Mouse (Mus musculus) bone marrow macrophage, adult 2 months (primary cell): ENCODE data around the gene Chmp5. TPM values are rescaled to one million over a fixed set of nuclear protein-coding genes. Genes with fewer than 3 reads are reported as not detected.

Experiments used
- H3K27ac ChIP-seq: 2 replicates; pipeline ENCODE4 v1.5.1; 2012; ENCODE audit warnings: low read depth, low read length; ENCODE audit not compliant: insufficient read depth
- H3K4me1 ChIP-seq: 2 replicates; pipeline ENCODE4 v1.6.1; 2012; ENCODE audit warnings: low read length; ENCODE audit not compliant: control insufficient read depth, insufficient read depth
- H3K4me3 ChIP-seq: 2 replicates; pipeline ENCODE4 v1.5.1; 2012; ENCODE audit warnings: mild to moderate bottlenecking, low read length, moderate library complexity; ENCODE audit not compliant: insufficient read depth
- CTCF ChIP-seq: IDR thresholded peaks from 2 replicates; pipeline ENCODE4 v1.5.1; 2012; ENCODE audit warnings: low read depth, mild to moderate bottlenecking, low read length, moderate library complexity
- POLR2A ChIP-seq: IDR thresholded peaks from 2 replicates; pipeline ENCODE4 v1.6.1; 2012; ENCODE audit warnings: mild to moderate bottlenecking, low read depth, low read length, borderline replicate concordance
- polyA plus RNA-seq: library from polyadenylated mRNA; stranded (reverse); fragments of >200 nt; gene quantifications from 2 replicates; pipeline ENCODE4 v1.2.4, GENCODE M21; 2012; ENCODE audit not compliant: missing spikeins, insufficient read depth, insufficient read length

Chmp5 gene
- polyA plus RNA-seq, 1 experiment, result 128 TPM

DNA sequence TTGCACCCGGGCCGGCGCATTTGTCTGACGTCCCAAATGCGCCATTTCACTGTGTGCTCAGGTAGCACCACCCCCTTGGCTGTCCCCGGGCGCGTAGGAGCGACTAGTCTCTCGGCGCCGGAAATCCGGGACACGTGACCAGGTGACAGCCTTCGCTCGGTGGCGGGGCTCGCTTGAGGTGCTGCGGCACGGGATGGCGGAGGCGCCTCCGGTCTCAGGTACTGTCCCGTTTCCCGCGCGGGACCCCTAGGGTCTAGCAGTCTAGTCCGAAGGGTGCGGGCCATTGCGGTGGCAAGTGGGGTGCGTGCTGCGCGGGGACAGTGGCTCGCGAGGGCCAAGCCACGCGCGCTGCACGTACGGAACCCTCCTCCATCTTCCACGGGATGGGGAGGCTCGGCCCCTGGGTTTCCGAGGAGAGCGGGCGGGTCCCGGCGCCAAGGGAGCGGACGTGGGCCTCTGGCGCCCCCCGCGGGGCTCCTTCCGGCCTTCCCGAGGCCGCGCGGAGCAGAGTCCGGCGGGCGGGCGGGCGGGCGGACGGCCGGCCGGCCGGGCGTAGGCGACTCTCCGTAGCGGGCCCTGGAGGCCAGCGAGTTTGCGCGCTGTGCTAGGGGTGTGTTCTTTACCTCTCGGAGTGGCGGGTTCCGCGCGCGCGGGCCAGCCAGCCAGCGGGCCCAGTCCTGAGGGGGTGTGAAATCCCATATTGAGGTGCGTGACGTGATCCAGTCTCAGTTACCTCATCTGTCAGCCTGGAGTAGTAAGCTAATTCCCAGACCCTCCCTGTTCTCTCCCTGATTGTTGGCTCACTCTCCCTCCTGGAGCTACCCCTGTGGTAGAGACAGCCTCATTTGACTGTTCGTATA is 22.9 kb downstream of the Chmp5 start, which contains the start of gene Nfx1:
Gene Nfx1, plus strand, starts transcription at position 65 of the 860 bp plus-strand sequence.
- Histone ChIP-seq H3K27ac (peak within 1 kb of the TSS; percentile 73), H3K4me3 (peak within 1 kb of the TSS; percentile 92), H3K4me1 (peaks cover 28% of the 10 kb centered on the region)
- TF ChIP-seq POLR2A (no peak), CTCF (no peak)

DNA sequence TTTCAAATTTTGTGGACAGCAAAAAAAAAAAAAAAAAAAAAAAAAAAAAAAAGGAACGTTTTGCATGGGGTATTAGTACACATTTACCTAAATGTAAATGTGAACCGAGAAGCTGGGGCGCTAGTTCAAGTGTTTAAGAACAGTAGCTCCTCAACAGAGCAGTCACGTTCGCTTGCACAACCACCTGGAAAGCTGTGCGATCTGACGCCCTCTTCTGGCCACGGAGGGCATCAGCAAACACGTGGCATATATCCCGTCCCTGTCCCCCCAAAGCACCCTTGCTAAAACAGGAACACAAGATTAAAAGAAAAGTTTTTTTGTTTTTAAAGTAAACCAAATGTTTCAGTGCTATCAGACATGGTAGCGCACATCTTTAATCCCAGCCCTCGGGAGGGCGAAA is 23.5 kb downstream of the Chmp5 start:
- TF ChIP-seq POLR2A (no peak), CTCF (peak; percentile 97)
- Histone ChIP-seq H3K27ac (peak overlapping the region; percentile 73), H3K4me3 (peak overlapping the region; percentile 92), H3K4me1 (peaks cover 28% of the 10 kb centered on the region)

DNA sequence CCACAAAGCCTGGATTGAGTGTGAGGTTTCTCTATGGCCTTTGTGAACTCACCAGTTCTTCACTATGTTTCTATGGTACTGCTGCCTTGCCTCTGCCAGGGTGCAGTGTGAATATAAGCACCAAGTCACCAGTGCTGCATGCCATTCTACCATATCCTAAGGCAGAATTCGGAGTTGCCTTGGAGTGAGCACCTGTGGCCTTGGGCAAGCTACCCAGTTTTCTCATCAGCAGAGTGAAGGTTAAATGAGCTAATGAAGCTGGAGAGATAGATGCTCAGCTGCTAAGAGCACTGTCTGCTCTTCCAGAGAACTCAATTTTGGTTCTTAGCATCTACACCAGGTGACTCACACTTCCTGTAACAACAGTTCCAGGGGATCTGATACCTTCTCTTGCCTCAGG is 25.8 kb downstream of the Chmp5 start:
- peaks cover 39% of the 10 kb centered on the region for H3K4me1 ChIP-seq
- TF ChIP-seq POLR2A, result no peak
- TF ChIP-seq CTCF, result no peak
- no peak overlapping the region for H3K4me3 ChIP-seq
- no peak overlapping the region for H3K27ac ChIP-seq

DNA sequence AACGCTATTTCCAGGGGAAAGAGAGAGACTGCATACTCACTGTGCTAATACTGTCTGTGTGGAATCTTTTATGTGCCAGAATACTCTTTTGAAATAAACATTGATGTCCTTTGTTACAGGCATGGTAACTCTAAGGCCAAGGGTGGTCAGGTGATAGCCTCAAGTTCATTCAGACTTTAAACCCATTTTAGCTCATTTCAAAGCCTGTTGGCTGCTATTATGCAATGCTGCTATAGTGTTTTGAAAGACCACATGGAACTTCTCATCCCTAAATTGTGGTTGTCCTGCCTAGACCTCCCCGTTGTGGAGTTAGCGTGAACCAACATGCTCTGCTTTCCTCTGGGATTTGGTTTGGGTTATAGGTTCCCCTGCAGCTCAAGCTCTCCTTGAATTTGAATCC is 27.5 kb downstream of the Chmp5 start:
- 0 out of 2 replicates have a peak overlapping the region, but pooled peaks have one; percentile 15 for H3K27ac ChIP-seq
- no peak overlapping the region for H3K4me3 ChIP-seq
- TF ChIP-seq CTCF (no peak), POLR2A (no peak)
- peaks cover 39% of the 10 kb centered on the region for H3K4me1 ChIP-seq

DNA sequence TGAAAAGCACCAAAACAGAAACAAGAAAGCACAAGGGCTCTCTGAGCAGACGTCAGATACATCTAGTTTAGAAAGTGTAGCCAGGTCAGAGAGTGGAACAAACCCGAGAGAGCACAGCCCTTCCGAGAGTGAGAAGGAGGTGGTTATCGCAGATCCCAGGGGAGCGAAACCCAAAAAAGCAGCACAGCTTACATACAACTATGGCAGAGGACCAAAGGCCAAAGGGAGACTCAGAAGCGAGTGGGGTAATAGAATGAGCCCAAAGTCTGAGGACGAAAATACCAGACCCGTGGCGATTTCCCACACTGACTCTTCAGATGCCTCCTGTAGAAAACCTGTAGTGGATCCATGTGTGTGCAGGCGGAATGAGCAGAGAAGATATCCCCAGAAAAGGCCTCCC is 28.4 kb downstream of the Chmp5 start:
- peaks cover 39% of the 10 kb centered on the region for H3K4me1 ChIP-seq
- no peak for TF ChIP-seq POLR2A
- no peak for TF ChIP-seq CTCF
- H3K27ac ChIP-seq, result no peak overlapping the region
- no peak overlapping the region for H3K4me3 ChIP-seq

DNA sequence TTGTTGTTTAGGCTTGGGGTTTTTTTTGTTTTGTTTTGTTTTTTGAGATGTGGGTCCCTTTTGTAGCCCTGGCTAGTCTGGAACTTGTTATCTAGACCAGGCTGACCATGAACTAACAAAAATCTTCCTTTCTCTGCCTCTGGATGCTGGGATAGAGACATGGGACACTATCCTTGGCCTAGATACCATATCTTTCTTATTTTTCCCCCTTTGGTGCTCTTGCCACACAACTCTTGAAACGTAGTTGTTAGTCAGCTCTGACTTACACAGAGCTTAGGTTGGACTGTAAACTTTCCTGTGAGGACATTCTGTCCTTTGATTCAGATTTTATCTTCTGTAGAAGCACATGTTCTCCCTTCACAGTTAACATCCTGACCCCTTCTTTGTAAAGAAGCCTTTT is 31.2 kb downstream of the Chmp5 start:
- Histone ChIP-seq H3K4me3 (no peak overlapping the region), H3K27ac (no peak overlapping the region), H3K4me1 (peaks cover 29% of the 10 kb centered on the region)
- no peak for TF ChIP-seq POLR2A
- TF ChIP-seq CTCF, result no peak

DNA sequence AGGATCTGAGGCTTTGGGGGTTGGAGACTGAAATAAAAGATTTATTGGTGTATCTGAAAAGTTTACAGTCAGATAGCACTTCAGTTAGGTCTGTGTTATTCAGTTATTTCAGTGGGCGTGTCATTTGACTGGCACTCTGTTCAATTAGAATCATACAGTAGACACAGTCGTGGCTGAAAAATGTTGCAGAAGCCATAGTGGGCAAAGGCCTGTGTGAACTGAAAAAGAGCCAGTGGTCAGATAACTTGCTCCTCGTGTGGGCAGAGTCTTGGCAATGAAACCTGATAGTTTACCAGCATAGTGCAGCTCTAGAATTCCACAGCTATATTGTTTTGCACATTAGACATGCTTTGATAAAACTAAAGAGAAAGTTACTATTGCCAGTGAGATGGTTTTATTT is 34.3 kb downstream of the Chmp5 start:
- no peak for TF ChIP-seq CTCF
- no peak for TF ChIP-seq POLR2A
- H3K4me1 ChIP-seq, result peaks cover 17% of the 10 kb centered on the region
- H3K27ac ChIP-seq, result no peak overlapping the region
- no peak overlapping the region for H3K4me3 ChIP-seq

DNA sequence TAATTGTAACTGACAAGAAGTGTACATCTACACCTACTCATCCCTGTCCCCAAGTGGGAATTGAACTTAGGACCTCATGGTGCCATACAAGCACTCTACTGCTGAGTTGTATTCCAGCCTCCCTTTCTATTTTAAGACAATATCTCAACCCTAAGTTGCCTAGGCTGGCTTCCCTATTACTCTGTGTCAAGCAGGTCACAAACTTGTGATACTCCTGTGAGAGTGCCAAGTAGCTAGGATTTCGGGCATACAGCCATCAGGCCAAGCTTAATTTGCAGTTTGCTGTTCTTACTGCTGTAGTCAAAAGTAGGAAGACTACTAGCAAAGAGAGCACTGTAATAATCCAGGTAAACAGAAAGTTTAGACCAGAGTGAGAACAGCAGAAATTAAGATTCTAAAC is 35.5 kb downstream of the Chmp5 start:
- Histone ChIP-seq H3K4me3 (no peak overlapping the region), H3K4me1 (peaks cover 9% of the 10 kb centered on the region), H3K27ac (no peak overlapping the region)
- TF ChIP-seq POLR2A (no peak), CTCF (no peak)

DNA sequence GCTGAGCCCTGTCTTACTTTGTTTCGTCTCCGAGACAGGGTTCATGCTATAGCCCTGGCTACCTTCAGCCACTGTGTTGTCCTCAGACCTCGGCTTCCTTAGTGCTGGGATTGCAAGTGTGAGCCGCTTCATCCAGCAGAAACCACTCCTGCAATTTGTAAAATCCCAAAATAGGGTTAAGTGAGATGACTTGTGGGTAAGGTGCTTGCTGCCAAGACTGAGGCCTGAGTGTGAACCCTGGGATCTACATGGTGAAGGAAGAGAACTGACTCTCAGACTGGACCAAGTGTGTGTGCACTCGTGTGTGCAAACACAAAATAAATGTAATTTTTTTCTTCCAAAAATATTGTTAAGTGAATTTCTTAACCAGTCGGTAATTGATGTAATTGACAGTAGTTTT is 41.4 kb downstream of the Chmp5 start:
- H3K4me1 ChIP-seq, result no peaks in the 10 kb centered on the region
- TF ChIP-seq POLR2A (no peak), CTCF (no peak)

DNA sequence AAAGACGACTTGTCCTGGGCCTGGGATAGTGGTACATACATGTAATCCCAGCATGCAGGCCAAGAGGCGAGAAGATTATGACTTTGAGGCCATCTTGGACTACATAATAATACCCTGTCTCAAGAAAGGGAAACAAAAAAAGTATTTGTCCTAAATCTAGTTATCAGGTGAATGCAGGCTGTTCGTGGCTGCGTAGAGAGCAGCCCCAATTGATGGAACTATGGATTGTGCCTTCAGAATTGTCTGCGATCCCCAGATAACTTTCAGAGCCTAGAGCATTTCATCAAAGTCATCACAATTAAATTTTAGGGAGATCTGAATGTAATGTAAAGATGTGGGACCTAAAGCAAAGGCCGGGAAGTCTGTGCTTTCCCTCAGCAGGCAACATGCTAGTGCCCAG is 48.1 kb downstream of the Chmp5 start:
- TF ChIP-seq POLR2A (no peak), CTCF (no peak)
- Histone ChIP-seq H3K4me3 (no peak overlapping the region), H3K27ac (no peak overlapping the region), H3K4me1 (peaks cover 11% of the 10 kb centered on the region)

More for the DNA sequence above, 41.4 kb downstream of the Chmp5 start:
- H3K27ac ChIP-seq, result no peak overlapping the region
- H3K4me3 ChIP-seq, result no peak overlapping the region

DNA sequence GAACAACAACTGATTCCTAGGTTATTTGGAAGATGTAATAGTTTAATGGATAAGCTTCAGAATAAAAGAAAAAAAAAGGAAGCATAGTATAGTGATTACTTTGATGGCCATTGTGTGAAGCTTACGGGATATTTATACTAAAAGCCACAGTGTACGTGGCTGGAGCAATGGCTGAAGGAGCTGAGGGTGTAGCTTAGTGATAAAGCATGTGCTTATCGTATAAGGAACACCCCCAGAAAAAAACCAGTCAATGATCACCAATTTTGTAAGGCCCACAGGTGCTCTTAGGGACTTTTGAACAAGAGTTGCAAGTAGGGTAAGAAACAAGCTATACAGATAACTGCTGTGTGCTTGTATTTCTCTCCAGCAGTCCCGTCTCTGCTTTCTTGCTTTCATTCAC is 49.7 kb downstream of the Chmp5 start:
- H3K4me3 ChIP-seq, result no peak overlapping the region
- H3K27ac ChIP-seq, result no peak overlapping the region
- no peak for TF ChIP-seq CTCF
- TF ChIP-seq POLR2A, result no peak
- H3K4me1 ChIP-seq, result peaks cover 11% of the 10 kb centered on the region
